Mouse (Mus musculus): Measurements from ENCODE around the gene Cdk5. TPM values are rescaled to one million over a fixed set of nuclear protein-coding genes. Genes with fewer than 3 reads are reported as not detected.

Gene Cdk5
- total and polyA plus RNA-seq, 2 experiments = 10.0 to 38.4 TPM

DNA sequence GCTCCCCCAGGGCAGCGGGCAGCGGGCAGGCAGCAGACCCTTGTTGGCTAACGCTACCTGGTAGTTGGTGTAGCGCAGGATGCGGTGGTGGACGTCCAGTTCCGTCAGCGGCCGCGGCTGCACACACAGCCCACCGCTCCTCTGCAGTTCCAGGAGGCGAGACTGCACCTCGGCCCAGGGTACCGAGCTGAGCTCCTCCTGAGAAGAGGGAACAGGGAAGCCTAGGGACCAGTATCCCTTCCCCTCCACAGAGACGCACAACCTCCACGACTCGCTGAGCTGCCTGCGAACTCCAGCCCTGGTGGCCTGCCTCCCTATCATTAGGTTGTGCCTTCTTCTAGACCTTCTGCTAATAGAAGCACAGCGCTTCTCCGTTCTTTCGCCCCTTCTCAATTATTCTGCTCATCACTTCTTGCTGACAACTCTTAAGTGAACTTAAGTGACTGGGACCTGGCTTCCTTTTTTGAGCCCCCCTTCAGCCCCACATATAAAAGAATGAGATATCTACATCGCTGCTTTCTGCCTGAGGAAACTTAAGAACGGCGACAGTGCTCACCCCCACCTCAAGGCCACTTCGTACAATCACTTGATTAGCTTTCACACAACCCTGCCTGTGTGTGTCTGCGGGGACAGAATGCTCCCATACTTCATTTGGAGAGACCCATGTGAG, 34.9 kb downstream of the Cdk5 start:
- Histone ChIP-seq H3K79me2 (ENCODE audit: control insufficient read depth, insufficient read depth, low read length) (no peaks in the 10 kb centered on the region), H3K4me1 (ENCODE audit: control insufficient read depth, insufficient read depth, low read length) (peaks cover 7% of the 10 kb centered on the region; the same call in 1 of the 2 replicates), H3K27ac (replicated peaks; ENCODE audit: insufficient read depth, low read depth, low read length) (no peak overlapping the region), H3K36me3 (ENCODE audit: control insufficient read depth, insufficient read depth, low read length) (no peaks in the 10 kb centered on the region), H3K9ac (ENCODE audit: low read depth, low read length) (peak overlapping the region; percentile 65), H3K27me3 (ENCODE audit: control insufficient read depth, insufficient read depth, low read length) (no peaks in the 10 kb centered on the region), H3K4me3 (ENCODE audit: insufficient read depth, low read depth, low read length) (peak overlapping the region; percentile 31; the same call in 1 of the 2 replicates)
- TF ChIP-seq CTCF (IDR thresholded peaks at IDR 0.05; ENCODE audit: low read depth, low read length) (no peak), POLR2A (IDR thresholded peaks at IDR 0.05; ENCODE audit: extremely low read depth, insufficient read depth, low read length) (no peak)
- no peak for DNase-seq (ENCODE audit: extremely low read depth, low read depth, low spot score)
- 36% methylated on average over 26 of the region's 26 CpGs for WGBS

DNA sequence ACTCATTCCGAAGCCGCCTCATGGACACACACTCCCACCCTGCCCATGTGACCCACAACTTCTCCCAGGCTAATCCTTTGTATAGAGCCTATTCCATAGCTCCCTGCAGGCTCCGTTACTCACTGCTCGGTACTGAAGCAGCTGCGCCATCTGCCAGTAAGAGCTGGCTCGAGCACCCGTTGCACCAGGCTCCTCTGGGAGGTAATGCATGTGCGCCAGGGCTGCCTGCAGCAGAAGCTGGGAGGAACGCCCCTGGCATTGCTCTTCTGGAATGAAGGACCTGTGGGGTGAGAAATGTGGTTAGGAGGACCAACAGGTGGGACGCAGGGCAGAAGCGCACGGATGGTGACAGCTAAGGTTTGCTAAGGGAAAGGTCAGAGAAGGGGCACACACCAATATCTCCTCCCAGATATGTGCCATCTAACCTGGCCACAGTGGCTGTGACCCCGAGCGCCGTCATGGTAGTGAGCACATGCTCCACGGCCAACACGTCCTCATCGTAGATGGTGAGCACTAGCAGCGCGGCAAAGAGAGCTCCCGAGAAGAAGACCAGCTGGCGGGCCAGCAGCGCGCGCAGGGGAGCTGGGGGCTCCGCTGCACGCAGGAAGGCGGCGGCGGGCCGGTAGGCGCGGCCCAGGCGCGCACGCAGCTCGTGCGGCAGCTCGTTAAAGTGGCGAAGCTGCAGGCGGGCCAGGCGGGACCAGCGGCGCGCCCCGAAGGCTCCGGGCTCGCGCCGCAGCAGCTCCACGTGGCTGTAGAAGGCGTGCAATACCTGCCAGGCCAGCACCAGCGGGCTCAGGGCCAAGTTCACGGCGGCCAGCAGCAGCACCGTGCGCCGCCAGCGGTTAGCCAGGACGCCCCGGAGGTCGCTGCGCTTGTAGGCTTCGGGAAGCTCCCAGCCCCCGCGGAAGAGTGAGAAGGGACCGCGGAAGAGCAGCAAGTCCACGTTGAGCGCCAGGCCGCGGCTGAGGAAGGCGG, 35.8 kb downstream of the Cdk5 start:
- peak overlapping the region; percentile 65 for H3K9ac ChIP-seq (ENCODE audit: low read depth, low read length)
- TF ChIP-seq POLR2A (IDR thresholded peaks at IDR 0.05; ENCODE audit: extremely low read depth, insufficient read depth, low read length) = no peak
- TF ChIP-seq CTCF (IDR thresholded peaks at IDR 0.05; ENCODE audit: low read depth, low read length) = peak; percentile 36
- no peak overlapping the region for H3K27ac ChIP-seq (replicated peaks; ENCODE audit: insufficient read depth, low read depth, low read length)
- DNase-seq (ENCODE audit: extremely low read depth, low read depth, low spot score) = peak; percentile 69
- peak overlapping the region; percentile 31; the same call in 1 of the 2 replicates for H3K4me3 ChIP-seq (ENCODE audit: insufficient read depth, low read depth, low read length)
- no peaks in the 10 kb centered on the region for H3K36me3 ChIP-seq (ENCODE audit: control insufficient read depth, insufficient read depth, low read length)
- H3K79me2 ChIP-seq (ENCODE audit: control insufficient read depth, insufficient read depth, low read length) = no peaks in the 10 kb centered on the region
- no peaks in the 10 kb centered on the region for H3K27me3 ChIP-seq (ENCODE audit: control insufficient read depth, insufficient read depth, low read length)
- peaks cover 7% of the 10 kb centered on the region; the same call in 1 of the 2 replicates for H3K4me1 ChIP-seq (ENCODE audit: control insufficient read depth, insufficient read depth, low read length)
- WGBS = 2% methylated on average over 73 of the region's 73 CpGs

DNA sequence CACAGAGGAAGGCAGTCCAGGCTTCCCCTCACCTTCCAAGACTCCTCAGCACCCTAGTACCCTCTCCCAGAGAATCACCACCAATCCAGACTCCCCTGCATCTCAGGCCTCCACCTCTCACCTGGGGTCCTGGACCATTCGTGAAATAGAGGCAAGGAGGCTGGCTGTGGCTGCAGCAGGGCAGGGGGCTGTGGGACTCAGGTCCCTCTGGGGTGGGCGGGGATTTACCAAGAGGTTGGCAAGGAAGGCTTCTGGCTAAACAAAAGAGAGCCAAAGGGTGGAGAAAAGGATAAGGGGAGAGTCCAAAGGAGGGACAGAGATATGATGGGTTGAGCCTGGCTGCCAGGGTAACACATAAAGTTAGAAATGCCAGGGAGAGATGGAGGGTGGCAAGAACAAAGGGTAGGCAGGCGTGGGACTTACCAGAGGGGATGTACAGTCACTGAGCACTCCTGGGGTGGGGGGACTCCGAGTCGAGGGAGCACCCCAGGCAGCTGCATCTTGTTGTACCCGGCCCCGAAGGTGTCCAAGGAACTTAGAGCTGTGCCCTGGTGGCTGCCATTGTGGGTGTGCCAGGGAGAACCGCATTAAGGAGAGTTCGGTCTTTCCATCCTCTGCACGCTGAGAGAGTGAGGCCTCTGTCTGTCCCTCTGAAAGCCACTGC, 37.3 kb downstream of the Cdk5 start:
- TF ChIP-seq CTCF (IDR thresholded peaks at IDR 0.05; ENCODE audit: low read depth, low read length) (no peak), POLR2A (IDR thresholded peaks at IDR 0.05; ENCODE audit: extremely low read depth, insufficient read depth, low read length) (no peak)
- Histone ChIP-seq H3K4me3 (ENCODE audit: insufficient read depth, low read depth, low read length) (no peak overlapping the region), H3K27me3 (ENCODE audit: control insufficient read depth, insufficient read depth, low read length) (no peaks in the 10 kb centered on the region), H3K27ac (replicated peaks; ENCODE audit: insufficient read depth, low read depth, low read length) (no peak overlapping the region), H3K79me2 (ENCODE audit: control insufficient read depth, insufficient read depth, low read length) (no peaks in the 10 kb centered on the region), H3K36me3 (ENCODE audit: control insufficient read depth, insufficient read depth, low read length) (no peaks in the 10 kb centered on the region), H3K4me1 (ENCODE audit: control insufficient read depth, insufficient read depth, low read length) (peaks cover 7% of the 10 kb centered on the region; the same call in 1 of the 2 replicates), H3K9ac (ENCODE audit: low read depth, low read length) (no peak overlapping the region)
- 86% methylated on average over 10 of the region's 10 CpGs for WGBS
- DNase-seq (ENCODE audit: extremely low read depth, low read depth, low spot score) = no peak

DNA sequence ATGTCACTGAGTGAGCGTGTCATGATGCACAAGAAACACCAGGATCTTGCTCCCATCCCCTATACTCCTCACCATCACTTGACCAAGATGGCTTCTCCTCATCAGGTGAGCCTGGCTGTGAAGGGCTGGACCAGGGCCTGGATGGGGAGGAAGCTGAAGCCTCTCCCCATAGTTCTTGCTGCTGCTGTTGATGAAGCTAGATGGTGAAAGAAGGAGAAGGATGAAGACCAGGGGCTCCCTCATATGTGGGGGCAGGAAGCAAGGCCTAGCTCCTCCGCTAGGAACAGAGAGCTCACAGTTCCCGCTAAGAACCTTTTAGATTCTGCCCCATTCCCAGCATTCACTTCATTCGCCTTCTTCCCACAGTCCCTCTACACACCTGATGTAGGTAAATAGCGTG, 38.0 kb downstream of the Cdk5 start:
- peaks cover 7% of the 10 kb centered on the region; the same call in 1 of the 2 replicates for H3K4me1 ChIP-seq (ENCODE audit: control insufficient read depth, insufficient read depth, low read length)
- no peak overlapping the region for H3K9ac ChIP-seq (ENCODE audit: low read depth, low read length)
- no peaks in the 10 kb centered on the region for H3K27me3 ChIP-seq (ENCODE audit: control insufficient read depth, insufficient read depth, low read length)
- H3K79me2 ChIP-seq (ENCODE audit: control insufficient read depth, insufficient read depth, low read length) = no peaks in the 10 kb centered on the region
- no peaks in the 10 kb centered on the region for H3K36me3 ChIP-seq (ENCODE audit: control insufficient read depth, insufficient read depth, low read length)
- DNase-seq (ENCODE audit: extremely low read depth, low read depth, low spot score) = no peak
- 95% methylated on average over 5 of the region's 5 CpGs for WGBS
- no peak overlapping the region for H3K27ac ChIP-seq (replicated peaks; ENCODE audit: insufficient read depth, low read depth, low read length)
- no peak overlapping the region for H3K4me3 ChIP-seq (ENCODE audit: insufficient read depth, low read depth, low read length)
- TF ChIP-seq POLR2A (IDR thresholded peaks at IDR 0.05; ENCODE audit: extremely low read depth, insufficient read depth, low read length) (no peak), CTCF (IDR thresholded peaks at IDR 0.05; ENCODE audit: low read depth, low read length) (no peak)

DNA sequence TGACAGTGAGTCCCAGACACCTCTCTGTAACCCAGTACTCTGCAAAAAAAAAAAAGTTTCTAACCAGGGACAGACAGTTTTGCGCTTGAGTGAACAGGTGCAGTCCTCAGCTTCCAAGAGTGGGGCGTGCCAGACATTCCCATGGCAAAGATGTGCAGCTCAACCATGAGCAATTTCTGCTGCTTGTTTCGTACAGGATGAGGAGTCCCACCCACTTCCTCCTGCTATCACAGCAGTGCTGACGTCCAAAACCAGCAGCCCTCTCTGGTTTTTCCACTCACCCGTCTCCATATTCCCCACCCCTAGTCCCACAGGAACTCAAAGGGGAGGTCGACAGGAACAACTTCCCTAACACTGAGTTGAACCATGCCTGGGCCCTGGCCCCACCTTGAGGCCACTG, 38.9 kb downstream of the Cdk5 start:
- H3K27me3 ChIP-seq (ENCODE audit: control insufficient read depth, insufficient read depth, low read length) = no peaks in the 10 kb centered on the region
- H3K4me3 ChIP-seq (ENCODE audit: insufficient read depth, low read depth, low read length) = no peak overlapping the region
- no peak overlapping the region for H3K9ac ChIP-seq (ENCODE audit: low read depth, low read length)
- H3K36me3 ChIP-seq (ENCODE audit: control insufficient read depth, insufficient read depth, low read length) = no peaks in the 10 kb centered on the region
- 65% methylated on average over 6 of the region's 6 CpGs for WGBS
- DNase-seq (ENCODE audit: extremely low read depth, low read depth, low spot score) = no peak
- no peaks in the 10 kb centered on the region for H3K79me2 ChIP-seq (ENCODE audit: control insufficient read depth, insufficient read depth, low read length)
- H3K4me1 ChIP-seq (ENCODE audit: control insufficient read depth, insufficient read depth, low read length) = peaks cover 6% of the 10 kb centered on the region; the same call in 1 of the 2 replicates
- TF ChIP-seq POLR2A (IDR thresholded peaks at IDR 0.05; ENCODE audit: extremely low read depth, insufficient read depth, low read length) = no peak
- TF ChIP-seq CTCF (IDR thresholded peaks at IDR 0.05; ENCODE audit: low read depth, low read length) = no peak
- no peak overlapping the region for H3K27ac ChIP-seq (replicated peaks; ENCODE audit: insufficient read depth, low read depth, low read length)

Measured in liver, adult 2 months (tissue).